Mouse (Mus musculus): ENCODE results near the gene Dpf1.

Dpf1 gene

DNA sequence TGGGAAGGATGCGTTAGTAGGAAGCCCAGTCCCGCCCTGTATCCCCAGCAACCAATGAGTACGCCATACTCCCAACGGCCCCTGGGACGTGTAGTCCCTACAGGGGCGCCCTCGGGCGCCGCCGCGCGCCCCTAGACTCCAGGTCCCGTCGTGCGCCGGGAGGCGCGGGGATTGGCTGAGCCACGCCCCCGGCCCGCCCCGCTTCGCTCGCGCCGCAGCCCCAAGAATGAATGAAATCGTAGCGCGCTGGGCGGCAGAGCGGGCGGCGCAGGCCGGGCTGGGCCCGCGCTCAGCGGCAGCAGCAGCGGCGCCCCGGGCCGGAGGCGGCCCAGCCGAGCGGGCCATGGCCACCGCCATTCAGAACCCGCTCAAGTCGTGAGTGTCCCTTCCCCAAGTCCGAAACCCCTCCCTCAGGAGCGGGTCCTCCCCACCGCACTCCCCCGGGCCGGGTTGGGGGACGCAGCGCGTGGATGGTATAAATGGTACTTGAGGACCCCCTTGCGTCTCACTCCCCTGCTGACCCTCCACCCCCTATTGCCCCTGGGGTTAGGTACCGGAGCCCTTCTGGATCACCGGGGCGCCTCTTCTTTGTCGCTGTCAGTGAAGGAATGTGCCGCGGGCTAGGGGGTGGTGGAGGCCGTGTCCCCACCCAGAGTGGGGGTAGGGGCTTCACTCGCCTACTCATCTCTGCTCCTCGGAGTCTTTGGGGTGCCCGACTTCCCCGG is at the start of gene Dpf1:
Gene Dpf1 (plus strand): TSS at position 214 of the 725 bp plus-strand sequence.
- DNase-seq = peak in 1 of 2 experiments; percentile 22

DNA sequence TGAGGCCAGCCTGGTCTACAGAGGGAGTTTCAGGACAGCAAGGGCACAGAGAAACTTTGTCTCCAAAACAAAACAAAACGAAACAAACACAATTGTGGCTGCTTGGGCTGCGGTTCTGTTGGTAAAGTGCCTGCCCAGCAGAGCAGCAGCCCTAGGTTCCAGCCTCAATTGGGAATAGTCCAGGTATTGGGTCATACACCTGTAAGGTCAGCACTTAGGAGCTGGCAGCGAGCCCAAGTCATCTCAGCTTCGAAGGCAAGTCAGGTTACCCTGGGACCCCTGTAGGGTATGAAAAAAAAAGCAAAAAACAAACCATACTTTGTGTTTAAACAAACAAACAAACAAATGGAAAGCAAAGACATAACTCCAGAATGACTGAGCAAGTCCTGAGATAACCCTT is 47.9 kb upstream of the Dpf1 start:
- no peak for DNase-seq

DNA sequence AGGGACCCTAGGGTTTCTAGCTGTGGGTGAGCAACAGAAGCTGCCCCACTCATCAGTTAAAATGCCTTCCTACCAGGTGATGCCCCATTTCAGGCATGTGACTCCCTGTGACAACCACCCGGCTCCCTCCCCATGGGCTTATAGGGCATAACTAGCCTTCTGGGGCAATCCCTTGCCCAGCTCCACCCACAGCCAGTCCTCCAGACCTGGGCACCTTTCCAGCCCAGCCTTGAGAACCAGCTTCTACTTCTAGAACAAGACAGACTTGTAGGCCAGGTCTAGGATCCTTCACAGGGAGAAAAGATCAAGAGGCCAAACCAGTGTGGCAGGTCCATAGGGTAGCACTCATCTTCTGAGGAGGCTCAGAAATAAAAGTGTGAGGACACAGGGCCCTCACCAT is 46.4 kb upstream of the Dpf1 start:
- no peak for DNase-seq

DNA sequence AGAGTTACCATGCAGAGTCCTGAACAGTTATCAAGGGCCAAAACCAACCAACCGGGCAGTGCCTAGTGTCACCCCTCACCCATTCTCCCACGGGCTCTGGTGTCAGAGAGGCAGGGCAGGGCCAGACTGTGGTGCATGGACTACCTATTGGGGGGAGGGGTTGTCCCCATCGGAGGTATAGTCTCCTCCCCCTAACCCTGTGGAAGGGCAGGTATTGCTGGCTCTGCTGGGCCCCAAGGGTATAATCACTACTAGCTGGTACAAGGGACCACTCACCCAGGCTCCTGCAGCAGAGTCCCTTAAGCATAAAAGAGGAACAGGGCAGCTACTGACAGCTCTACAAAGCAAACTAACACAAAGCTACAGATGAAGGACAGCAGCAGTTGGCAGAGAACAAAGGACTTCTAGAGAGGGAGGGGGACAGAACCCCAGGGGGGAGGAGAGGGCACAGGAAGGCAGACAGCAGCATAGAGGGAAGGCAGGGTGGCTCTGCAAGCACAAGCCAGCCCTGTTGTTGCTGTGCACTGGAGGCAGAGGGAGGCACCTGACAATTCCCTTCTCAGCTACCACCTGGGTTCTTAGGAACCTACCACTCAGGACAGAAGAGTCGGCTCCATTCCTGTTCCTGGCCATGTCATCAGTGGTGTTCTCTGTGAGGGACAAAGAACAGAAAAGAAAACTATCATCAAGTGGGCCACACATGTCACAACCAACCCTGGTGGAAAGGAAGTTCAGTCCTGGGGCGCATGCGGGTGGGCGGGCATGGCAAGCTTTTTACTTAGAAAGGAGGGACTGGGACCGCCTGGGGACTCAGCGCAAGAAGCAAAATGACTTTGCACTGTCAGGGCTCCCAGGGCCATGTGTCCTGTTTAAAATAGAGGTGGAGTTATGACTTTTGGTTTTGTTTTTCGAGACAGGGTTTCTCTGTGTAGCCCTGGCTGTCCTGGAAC is 43.7 kb upstream of the Dpf1 start:
- DNase-seq = no peak

DNA sequence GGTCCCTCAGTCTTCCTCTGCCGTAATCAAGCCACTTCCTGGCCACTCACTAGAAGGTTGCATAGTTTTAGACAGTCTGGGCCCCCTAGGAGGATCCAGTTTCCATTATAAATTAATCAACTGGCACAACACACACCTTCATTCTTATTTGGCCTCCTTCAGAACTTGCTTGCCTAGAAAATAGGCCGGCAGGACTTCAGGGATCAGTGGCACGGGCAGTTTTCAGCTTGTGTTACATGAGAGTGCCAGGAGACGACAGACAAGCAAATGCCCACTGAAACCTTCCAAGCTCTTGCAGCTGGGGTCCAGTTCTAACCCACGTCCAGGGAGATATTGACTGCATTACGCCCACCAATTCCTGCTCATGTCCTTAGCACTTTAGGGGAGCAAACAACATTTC is 41.6 kb upstream of the Dpf1 start:
- DNase-seq = no peak

DNA sequence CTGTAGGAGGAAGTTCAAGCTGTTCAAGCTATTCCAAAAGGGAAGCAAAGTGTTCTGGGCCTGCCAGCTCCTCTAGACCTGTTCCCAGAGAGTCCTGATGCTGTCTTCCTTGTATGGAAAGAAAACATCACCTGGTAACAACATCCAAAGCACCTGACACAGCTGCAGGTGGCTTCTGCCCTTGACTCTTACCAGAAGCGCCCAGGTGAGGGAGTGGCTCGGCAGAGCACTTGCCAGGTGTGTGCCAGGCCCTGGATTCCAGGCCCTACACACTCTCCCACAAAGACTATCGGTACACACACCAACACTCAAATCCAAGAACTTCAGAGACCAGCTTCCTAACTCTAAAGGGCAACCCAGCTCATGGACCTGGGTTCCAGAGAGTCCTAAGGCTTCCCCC is 39.9 kb upstream of the Dpf1 start:
- no peak for DNase-seq

DNA sequence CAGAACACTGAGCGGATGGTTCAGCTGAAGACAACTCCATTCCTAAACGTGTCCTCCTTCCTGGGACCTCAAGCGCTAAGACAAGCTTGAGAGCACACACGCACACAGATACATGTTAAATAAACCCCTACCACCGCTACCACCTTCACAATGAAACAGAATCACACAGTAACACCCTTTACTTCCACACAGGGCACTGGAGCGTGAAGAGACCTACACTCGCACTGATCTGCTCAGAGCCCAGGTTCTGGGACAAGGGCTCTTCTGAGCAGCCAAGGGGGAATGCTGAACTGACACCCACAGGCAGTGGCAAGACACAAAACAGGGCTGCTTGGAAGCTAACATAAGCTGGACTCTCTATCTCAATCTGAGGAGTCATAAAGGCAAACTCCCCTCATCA is 38.1 kb upstream of the Dpf1 start:
- no peak for DNase-seq

DNA sequence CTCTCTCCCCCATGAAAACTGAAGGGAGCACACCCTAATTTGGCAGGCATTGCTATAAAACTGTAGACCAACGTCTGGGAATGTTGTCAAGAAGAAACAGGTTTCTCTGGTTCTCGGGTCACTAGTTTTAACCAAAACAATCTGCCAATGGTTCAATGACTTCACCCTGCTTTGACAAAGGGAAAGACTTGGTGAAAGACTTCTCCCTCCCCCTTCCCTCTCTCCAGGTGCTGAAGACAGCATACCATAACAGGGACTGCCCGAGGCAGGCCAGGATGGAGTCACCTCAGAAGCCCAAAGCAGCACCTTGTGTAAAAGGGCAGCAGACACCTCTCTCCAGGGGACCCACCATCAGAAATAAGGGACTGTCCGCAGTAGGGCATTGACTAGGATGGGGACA is 36.8 kb upstream of the Dpf1 start:
- no peak for DNase-seq

DNA sequence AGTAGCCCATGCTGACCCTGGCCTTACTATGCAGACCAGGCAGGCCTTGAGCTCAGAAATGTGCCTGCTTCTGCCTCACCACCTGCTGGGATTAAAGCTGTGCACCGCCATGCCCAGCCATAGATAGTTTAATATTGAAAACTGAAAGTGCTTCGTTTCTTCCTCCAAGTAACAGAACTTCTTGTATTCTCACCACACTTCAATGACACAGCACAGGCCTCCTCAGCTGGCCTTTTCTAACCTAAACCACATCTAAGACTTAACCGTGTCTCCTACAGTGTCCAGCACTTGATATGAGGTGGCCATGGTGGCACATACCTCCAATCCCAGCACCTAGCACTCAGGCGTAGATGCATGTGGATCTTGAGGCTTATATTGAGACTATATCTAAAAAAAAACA is 33.3 kb upstream of the Dpf1 start:
- DNase-seq = no peak

DNA sequence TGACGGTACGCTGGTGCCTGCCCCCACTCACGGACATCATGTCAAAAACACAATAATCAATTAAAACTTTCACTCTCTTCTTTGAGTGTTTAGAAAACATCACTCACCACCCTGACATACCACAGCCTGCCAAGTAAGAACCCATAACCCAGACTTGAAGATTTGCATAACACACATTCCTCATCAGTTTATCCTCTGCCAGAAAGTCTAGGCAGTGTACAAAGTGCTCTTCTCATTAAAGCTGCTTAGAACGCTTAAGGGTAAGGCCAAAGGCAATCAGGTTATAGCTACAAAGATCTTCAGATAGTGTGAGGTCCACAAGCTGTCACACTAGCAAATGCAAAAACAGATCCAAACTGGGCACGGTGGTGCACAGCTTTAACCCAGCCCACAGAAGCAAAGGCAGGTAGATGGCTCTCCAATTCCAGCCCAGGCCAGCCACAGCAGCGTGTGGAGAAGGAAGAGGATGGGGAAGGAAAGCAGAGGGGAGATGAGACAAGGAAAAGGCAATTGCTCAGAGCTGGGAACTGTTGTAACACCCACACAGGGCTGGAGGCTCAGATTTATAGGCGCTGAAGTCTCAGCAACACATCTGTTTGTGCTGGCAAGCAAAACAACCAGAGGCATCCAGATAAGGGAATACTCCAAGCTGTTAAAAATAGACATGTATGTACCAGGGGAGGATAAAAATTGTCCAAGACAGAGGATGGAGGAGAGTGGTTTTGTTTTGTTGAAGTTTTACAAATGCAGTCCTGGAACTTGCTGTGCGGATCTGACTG is 31.9 kb upstream of the Dpf1 start:
- no peak for DNase-seq

DNA sequence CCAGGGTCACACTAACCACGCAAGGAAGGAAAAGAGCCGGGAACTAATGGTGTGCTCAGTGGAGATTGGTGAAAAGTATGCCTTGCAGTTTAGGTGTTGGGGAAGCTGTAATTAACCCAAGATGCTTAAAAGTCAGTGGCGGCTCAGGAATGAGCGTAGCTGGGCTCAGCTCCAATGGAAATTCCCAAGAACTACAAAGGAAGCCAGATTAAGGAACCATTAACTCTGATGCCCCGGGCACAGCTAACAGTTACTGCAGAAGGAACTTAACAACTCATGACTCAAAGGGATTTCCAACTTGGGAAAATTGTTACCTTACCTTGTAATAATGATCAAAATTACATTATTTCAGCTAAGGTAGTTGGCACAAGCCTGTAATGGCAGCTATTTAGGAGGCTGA is 27.0 kb upstream of the Dpf1 start:
- DNase-seq = no peak

DNA sequence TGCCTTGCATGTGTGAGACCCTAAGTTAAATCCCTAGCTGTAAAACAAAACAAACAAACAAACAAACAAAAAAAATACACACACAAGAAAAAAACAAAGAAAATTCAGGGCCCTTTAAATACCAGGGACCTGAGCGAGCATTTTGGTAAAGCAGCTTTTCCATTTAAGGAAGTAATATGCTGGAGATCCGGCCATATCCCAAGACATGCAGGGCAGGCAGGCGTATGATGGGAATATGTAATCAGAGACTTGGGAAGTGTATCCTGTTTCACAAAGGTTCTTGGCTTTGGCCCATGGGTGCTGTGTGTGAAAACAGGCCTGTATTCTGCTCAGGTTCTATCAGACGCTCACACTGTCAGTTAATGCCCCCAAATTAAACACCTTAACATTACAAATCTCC is 26.2 kb upstream of the Dpf1 start:
- no peak for DNase-seq

DNA sequence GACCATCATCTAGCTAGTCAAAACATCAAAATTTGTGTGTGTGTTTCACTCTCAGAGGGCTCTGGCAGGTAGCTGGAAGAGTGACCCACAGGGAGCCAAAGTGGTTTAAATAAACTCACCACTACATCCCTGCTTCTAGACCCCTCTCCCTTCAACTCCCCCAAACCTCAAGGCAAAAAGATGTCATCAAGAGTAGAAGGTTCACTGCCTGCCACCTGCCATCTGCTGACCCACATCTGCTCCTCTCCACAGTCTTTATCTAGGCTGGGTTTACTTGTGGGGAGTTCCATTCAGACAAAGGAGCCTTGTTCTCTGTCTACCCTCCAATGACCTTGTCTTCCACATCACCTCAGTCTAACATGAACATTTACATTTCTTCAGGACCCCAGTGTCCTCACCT is 24.5 kb upstream of the Dpf1 start:
- no peak for DNase-seq

DNA sequence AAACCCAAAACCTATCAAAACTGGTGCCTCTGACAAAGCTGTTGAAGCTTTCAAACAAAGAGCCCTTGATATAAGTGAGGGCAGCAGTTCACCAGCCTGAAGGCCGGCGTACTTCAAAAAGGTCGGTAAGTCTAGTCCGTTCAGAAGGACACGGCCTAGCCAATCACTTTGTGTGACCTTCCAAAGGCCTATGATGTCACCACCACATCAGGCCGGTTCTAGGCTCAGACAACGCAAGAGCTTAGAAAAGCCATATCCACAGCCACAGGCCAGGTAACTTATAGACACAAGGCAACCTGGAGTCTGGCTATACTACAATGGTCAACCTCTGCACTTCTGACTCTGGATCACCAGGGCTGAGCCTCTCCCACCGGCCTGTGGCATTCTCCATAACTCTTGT is 23.8 kb upstream of the Dpf1 start:
- no peak for DNase-seq

DNA sequence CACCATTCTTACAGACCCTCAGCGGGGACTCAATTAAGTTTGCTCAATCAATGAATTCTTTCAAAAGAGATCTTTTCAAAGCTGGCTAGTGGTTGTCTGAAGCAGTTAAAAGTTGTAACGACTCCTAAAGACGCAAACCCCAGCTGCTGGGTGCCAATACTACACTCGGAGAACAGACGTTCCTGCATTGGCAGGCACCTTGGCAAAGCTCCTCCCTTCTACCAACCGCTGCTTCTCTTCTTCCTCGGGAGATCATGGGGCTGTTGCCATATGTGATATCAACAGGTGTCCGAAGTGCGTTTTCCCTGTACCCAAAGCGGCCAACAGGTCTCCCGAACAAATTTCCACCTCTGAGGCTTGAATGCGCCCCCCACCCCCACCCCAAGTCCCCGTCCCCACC is 22.9 kb upstream of the Dpf1 start:
- DNase-seq = no peak

DNA sequence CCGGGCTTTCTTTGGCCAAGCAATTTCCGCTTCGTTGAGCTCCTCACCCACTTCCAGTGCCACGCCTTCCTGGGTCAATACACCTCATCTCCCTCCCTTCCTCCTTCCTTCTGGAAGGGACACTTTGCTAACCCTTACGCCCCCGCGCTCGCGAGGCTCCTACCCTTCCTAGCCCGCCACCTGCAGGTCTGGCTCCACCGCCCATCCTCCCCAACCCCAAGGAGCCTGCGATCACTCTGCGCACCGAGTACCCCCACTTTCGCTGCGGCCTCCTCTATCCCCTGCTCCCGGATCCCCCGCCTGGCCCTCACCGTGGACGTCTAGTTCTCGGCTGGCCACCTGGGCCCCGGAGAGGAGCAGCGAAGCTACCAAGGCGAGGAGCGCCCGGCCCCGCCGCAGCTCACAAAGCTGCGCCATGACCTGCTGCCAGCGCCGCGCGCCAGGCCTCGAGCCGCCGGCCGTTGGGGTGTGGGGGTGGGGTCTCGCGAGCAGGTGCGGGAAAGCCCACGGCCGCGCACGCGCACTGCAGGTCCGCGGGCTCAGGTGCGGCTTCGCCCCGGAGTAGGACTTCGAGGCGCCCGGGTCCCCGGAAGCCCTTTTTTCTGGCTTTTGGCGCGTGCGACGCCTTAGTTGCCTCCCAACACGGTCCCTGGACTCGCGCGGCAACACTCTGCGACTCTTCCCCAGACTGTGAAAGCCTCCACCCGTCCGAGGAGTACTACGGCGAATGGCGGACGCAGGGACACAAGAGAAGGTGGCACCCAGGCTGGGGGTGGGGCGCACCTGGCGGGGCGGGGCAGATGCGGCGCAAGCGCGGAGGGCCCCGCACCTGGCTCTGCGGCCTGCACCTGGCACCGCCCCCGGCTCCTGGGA is 22.3 kb upstream of the Dpf1 start, which contains the start of gene Spint2:
Gene Spint2 (minus strand): TSS at position 712 of the 873 bp plus-strand sequence.
- DNase-seq = peak; percentile 65 to 78

DNA sequence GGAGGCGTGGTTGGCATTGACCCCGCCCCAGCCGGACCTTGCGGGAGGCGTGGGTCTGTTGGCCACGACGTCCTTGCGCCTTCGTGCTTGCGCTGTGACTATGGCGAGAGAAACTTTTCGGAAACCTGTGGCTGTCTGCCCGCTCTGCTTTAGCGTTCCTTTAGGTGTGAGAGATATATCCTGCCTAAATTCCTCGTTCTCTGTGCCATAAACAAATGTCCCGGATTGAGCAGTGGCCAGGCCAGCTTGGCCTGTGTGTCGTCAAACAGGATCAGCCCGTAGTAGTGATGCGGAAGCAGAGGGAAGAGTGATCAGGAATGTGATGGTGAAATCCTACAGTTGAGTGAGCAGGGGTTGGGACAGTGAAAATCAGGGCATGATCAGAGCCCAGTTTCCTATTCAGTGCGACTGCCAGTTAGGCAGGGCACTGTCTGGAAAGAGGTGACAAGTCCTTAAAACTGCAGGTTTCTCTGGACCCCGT is 21.6 kb upstream of the Dpf1 start:
- no peak for DNase-seq

DNA sequence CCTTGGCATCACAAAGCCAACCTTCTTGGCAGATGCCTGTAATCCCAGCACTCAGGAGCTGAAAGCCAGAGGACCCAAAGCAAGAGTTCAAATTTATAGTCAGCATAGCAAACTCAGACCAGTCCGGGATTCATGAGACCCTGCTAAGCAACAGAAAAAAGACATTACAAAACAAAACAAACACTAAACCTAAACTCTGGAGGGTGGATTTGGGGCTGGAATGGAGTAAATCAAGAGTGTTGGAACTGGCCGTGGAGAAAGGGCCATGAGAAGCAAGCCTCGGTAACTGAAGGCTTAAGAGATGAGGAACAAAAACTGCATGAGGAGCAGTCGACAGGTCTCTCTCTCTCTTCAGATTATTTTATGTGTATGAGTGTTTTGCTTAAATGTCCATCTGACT is 19.9 kb upstream of the Dpf1 start:
- no peak for DNase-seq

DNA sequence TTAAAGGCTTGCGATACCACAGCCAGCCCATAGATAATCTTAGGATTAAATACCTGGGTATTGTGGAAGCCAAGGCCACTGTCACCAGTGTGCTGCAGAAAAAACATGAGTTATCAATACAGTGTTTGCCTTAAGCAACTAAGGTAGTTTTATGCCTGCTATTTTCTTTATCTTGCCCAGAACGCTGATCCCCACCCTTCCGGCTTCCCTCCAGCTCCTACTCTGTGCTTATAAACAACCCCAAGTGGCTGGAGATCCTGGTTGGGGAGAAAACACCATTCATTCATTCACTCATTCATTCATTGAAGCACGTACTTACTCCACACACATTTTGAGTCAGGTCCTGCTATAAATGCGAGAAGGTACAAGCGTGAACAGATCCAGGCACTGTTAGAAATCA is 19.2 kb upstream of the Dpf1 start:
- DNase-seq = no peak

DNA sequence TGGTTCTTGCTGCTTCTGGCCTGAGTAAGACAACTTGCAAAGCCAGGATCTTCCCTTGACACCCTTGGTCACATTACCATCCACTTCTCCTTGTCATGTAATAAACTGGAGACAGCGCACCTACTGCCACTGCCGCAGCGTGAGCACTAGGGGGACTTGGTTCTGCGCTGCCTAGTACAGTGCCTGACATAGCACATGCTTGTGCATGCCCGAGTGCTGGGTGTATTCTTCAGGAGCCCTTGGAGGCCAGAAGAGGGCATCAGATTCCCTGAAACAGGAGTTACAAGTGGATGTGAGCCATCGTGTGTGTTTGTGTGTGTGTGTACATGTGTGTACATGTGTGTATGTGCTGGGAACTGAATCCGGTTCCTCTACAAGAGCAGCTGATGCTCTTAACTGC is 16.3 kb upstream of the Dpf1 start:
- DNase-seq = no peak

DNA sequence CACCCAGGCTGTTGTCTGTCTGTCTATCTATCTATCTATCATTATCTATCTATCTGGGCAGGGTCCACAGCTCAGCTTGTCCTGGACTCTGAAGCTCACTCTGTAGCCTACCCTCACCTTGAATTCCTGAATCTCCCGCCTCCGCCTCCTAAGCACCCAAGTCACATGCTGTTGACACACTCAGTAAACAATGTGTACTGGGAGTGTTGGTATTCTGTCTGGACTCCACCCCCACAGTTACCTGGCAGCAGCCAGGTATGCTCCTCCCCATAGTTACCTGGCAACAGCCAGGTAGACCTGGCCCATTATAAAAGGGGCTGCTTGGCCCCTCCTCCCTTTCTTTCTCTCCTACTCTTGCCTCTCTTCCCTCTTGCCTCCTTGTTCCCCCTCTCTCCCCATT is 15.7 kb upstream of the Dpf1 start:
- DNase-seq = no peak
